Mouse (Mus musculus): ENCODE data around the gene Epha4.

Gene Epha4

DNA sequence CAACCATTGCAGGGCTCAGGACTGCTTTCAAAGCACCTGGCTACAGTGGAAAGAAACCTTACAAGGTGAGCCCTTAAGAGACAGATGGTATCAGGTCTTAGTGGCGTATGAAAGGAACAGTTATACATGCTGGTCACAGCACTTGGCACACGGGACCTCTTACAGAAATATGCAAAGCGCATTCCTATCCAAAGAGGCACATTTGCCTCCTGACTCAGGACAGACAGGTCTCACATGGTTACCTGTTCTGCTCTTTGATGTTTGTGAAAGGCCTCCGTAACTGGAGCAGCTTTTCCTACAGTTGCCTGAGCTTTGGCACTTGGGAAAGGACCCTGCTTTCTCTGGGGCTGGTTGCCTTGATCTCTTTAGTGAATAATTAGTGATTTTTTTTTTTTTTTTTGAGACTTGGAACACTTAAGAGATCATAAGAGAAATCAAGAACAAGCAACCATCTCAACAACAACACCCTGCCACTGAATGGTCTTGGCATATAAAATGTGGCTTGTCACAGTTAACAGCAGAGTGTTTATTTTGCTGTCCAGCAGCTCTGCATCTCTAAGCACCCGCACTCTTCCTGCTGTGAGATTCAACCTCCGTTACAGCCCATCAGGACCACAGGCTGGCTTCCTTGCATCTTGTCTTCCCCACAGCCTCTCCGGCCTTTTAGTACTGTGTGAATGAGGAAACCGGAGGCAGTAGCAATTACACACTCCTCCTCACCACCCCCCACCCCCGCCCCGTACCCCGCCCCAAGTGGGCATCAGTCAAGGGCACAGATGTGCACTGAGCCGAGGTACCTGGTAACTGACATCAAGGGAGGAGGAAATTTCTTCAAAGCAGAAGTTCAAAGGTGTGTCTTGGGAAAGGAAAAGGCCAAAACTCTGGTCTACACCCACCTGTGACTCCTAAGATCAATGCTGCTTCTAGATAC, 41.2 kb downstream of the Epha4 start:
- DNase-seq = peak in 1 of 2 experiments; percentile 22

DNA sequence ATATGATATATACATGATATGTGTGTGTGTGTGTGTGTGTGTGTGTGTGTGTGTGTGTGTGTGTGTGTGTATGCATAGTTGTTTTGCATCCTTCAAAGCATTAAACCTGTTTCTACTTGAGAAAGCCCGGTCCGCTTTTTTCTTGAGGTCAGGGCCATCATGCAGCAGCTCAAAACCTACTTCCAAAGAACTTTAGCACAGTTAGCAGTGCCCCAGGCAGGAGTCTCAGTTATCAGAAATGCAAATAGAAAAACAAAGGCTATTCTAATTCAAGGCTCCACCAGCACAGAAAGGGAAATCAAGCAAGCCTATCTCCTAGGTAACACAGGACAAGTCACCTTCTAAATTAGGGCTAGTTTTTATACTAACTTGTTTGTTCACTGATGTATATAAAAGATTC, 42.3 kb downstream of the Epha4 start:
- DNase-seq = no peak

DNA sequence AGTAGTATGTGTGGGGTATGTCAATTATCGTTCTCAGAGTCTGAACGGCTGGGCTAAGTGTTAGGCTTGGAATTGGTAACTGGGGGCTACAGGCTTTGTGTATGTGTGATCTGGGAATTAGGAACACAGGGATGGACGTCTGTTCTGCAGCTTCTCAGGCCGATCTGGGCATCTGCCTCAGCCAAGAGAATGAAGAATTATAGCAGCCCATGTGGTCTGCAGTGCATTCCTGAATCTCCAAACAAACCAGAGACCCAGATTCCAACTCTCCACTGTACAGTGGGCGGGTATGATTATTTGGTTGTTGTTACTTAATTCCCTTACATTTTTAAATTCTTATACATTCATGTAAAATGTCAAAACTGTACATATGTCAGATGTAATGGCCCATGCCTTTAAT, 43.4 kb downstream of the Epha4 start:
- DNase-seq = no peak

DNA sequence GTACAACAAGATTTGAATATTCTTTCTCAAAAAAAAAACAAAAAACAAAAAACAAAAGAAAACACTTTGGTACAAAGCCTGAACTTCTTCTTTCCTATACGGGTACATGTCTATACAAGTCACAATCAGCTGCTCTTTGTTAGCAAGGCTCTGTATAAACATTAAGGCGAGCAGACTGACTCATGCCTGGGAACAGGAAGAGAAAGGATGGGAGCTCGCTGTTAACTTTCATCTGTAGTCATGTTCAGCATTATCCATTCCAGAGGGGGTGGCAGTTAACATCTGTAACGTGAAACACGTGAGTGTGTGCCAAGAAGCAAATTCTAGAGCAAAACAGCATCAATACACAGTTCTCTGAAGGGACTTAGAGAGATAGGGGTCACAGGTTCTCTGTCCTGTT, 43.9 kb downstream of the Epha4 start:
- no peak for DNase-seq

DNA sequence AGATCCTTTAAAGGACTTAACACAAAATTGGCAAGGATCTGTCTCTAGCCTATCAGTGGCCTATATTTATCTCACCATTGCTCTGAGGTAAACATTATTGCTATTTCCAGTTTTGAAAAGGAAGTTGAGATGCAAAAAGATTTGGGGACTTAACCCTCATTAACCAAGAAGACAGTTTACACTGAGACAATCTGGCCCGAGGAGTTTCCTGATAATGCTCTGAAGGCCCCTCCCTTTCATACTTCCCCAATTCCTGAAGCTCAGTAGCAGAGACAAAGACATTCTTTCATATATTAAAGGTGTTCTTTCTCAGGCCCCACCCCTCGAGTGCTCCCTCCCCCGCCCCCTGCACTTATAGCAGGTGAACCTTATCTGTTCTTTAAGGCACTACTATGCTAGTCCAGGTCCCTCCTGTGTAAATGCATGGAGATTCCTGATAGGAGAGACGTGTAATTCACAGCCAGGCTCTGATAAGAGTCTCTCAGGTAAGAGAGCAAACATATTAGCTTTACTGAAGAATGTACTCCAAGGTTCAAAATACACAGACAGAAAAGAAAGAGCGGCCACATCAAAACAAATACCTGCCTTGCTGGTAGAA, 46.1 kb downstream of the Epha4 start:
- DNase-seq = no peak

DNA sequence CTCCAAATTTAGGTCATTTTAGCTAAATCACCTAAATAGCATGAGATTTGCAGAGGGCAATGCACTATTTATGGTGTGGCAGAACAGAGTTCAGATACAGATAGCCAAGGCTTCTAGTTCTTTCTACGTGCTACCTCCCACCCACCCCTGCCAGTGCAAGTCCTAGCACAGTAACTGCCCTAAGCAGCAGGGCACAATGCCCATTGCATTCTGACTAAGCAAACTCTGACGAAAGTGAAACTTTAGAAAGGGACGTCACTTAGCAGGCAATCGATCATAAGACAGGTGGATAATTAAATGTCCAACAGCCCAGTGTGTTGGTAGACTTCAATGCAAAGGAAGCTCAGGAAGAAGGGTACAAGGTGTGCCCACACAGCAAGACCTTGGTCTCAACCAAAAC, 49.4 kb downstream of the Epha4 start:
- DNase-seq = no peak

DNA sequence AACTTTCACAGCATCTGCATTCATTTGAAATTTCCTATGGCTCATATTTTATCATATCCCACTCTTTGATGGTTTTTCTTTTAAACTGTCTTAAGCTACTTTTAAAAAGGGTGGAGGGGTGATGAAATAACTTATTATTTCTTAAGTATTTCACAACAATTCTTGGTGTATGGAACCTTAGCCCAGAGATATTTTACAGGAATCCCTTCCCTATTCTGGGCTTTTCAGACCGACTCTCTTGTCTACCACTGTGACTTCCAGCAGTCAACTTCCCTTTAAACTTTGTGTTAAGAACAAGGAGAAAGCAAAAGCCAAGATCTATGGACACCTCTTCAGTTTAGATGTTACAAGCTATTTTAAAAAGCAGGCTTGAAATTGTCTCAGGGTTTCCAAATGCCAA, 50.8 kb downstream of the Epha4 start:
- no peak for DNase-seq

DNA sequence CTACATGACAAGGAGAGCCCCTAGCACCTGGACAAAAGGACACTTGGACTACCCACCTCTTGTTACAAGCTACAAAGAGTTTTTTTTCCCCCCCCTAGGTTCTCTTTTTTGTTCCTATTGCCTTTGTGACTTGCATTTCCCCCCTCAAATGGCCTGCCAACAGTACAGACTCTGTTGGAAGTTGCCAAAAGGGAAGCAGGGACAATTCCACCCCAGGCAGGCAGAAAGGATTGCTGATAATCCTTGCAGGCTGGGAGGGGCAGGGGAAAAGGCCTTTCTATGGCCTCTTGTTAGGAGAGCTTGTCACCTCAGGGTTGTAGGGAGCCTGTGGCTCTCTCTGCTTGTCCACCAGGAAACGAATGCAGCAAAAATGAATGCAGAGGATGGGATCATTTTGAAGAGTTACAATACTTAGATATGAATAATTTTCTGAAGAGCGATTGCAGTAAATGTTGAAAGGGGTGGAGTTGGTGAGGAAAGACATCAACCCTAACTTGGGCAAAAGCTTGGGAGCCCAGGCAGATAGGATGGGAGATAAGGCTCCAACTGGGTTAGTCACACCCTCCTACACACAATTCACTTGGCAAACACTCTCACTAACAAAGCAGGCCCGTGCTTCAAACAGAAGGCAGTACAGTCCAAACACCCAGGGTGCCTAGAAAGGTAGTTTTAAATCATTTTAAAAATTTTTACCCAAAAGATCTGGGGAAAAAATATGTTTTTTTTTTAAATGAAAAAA, 52.8 kb downstream of the Epha4 start:
- peak; percentile 19 to 40 for DNase-seq

DNA sequence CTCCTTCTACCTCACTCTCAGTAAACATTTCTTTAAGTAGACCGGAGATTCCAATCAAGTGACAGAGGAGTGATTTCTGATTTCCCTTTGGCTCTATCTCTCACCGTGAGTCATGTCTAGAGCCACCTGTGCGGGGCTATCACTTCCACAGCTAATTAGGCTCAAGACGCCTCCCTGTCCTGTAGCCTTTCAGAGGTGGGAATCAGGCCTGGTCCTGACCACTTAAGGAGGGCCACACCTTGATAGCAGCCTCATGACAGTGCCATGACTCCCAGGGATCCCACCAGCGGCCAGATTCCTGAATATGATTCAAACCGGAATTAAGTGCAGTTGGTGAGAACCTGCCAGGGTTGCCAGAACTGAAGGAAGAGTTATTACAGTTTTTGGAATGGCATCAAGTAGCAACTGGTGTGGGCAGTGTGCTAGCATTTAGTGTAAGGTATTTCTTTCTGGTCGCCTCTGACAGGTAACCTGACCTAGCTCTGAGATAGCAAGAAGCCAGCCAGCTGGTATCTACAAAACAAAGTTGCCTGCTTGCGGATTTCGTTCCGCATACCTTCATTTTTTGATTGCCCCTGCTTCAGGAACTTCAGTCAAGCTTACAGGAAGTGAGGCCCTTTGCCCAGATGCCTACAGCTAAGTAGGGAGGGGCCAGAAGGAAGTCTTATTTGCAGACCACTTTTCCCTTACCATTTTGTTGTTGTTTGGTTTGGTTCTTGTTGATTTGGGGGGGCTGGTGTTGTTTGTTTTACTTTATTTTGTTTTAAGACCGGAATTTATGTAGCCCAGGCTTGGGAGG, 53.9 kb downstream of the Epha4 start:
- DNase-seq = no peak

DNA sequence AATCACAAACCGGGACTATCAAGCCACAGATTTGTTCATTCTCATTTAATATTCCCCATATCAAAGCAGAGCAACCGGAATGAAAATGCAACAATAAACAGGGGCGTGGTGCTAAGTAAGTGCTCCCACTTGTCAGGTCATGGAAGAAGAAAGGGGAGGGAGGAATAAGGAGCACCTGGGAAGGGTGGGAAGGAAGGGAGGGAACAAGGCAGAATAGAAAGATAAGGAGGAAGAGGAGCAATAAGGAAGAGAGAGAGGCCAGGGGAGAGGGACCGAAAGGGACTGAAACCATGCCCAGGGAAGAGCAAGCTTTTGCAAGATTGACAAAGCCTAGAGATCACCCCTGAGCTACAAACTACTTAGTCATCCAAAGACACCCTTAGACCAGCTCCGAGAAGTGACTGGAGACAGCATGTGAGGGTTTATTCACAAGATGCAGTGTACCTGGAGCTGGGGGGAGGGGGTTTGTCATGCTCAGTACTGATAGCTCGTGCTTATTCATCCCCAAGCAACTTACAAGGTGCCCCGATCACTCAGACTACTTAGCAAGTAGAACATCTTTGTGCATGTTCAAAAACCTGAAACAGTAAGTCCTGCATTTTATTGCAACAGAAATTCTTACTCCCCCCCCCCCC, 56.0 kb downstream of the Epha4 start:
- no peak for DNase-seq

DNA sequence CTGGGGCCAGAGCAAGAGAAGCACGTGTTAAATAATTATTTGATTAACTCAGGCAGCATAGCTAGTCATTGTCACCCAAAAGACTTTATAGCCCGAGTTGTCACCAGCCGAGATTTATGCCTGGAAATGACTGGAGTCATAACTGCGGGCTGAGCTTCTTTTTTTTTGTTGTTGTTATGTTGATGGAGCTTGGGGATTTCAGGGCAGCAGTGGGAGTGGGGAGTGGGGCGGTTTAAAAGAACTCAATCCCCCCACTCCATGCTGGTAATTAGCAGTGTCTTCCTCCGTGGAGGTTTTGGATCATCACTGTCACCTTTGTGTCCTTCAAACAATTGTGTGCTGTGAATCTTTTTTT, 57.5 kb downstream of the Epha4 start:
- no peak for DNase-seq

DNA sequence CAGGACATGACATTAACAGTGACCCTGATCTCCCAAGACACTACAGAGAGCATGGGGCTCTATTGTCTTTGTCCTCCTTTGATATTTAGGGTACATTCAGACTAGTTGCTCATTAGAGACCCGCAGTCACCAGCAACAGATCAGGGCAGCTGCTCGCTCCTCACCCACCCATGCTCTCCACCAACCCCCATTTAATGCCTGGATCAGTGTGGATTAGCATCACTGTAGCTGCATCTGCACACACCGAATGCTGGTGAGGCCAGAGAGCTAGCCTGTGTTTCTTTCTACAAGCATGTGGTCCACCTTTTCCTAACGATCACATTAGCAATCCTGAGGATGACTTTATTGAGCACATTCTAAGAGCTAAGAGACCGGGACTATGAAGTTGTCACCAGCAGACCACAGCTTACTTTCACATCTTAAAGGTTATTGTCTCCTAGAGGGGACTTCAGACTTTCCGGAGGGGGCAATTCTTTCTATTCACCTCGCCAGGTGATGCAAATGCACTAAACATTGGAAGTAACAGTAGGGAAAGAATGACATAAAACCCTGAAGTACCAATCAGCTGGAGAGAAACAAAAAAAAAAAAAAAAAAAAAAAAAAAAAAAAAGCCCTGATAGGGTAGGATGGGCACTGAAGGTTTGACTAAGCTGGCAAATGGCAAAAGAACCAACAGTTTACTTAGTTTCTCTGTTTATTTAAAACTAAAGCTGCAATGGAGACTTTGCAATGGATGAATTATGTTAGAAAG, 58.0 kb downstream of the Epha4 start:
- DNase-seq = no peak

DNA sequence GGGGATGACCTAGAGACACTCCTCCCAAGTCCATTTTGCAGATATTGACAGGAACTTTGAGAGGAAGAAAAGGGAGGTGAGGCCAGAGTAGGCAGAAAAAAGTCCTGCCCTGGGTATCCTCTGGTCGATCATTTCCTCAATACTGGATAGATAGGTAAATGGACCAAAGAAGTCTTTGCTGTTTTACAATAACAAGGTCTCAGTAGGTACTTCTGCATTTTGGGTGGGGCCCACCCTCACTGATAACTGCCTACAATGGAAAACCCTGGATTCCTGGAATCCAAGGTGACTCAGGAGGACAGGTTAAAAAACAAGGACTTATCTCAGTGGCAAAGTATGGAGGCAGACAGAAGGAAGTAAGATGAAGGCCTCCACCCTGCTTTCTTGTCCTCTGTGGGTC, 61.1 kb downstream of the Epha4 start:
- DNase-seq = no peak

DNA sequence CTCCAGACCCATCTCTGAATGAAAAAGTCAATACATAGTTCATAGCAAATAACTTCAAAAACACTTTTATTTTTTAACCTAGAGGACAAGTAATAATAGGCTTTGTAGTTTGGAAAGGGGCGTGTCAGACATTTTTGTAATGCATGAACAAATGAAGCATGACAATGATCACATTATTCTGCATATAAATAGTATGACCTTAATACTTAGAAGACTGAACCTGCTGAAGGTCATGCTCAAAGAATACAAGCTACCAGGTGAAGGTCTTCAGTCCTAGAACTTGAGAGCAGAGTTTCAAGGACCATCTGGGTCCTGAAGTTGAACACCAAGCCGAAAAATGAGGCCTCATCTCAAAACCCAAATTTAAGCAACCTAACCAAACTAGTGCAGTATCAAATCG, 62.2 kb downstream of the Epha4 start:
- DNase-seq = no peak

DNA sequence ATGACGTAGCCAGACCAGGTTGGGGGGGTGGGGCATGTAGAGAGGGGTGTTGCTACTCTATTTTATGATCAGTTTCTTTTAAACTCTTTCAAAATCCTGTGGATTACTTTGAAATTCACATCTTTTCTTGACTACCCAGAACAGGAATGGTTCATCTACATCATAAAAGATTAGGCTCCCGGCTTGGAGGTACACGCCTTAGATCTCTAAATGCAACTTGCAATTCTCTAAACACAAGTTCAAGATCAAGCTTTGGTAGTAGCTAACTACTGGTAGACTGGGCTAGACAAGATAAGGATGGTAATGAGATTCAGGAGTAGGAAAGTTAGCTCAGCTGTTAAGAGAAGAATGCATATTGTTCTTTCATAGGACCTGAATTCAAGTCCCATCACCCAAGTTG, 63.3 kb downstream of the Epha4 start:
- DNase-seq = no peak

DNA sequence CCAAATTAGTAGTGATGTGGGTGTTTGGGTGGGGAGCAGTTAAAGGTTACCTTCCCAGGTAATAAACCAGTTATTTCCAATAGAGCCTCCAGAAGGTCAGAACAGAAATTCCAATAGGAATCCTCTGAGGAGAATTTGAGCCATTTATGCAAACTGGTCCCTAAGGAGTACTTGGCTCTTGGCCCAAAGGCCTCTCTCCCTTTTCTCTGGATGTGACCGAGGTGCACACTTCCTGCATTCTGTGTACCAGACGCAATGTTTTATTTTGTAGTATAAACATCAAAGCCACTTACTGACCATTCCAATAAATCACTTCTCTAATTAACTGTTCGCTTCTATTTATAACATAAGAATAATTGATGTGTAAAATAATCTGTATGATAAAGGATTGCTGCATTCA, 64.7 kb downstream of the Epha4 start:
- no peak for DNase-seq

DNA sequence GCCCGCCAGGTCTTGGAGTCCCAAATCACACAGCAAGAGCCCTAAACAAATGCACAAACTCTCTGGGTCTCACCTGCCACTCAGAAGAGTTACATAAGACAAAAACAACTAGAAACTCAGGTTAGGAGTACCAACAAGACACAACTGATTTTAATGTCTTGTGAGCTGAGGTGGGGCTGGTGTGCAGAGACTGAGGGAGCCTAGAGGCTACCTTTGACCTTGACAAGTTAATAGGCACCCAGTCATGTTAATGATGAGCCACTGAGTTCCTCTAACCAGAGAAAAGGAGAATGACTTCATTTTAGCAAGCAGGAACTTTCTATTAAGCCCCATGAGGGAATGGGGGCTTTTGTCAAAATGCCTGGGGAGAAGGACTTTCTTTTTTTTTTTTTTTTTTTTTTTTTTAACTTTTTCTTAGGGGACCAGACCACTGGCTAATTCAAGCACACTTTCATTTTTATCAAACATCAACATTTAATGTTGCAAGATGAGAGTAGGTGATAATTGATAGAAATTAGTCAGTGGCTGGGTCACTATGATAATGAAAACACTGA, 67.8 kb downstream of the Epha4 start:
- DNase-seq = no peak

DNA sequence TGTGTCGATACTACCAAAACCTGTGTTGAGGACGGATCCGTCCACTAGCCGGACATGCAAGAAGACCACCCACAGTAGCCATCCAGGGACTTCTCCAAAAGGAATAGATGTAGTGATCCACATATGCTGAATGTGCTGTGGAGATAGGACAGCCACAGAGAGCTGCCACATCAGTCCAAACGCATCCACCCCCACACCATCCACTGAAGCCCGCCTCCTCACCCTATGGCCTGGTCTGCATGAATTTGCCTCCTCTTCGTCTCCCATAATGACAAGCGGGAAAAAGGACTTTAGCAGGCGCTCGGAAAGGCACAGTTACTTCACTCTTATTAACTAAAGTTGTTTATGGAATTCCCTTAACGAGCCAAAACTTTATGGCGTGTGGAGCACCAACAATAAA, 68.5 kb downstream of the Epha4 start:
- DNase-seq = no peak

DNA sequence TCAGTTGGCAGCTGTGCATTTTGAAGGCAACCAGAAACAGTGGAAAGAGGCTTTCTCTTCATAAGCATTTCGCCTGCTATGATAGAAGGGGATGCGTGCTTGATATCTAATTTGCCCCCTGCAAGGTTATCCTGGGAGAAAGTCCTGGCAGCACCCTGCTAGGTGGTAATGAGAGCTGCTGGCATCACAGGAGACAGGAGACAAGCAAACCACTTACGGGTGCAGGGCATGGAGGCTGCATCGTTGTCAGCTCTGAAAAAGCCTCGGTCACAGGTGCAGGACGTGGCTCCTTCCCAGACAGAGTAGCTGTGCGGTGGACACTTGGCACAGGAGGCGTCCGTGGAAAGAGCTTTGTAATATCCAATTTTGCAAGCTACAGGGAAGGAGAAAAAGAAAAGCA, 70.2 kb downstream of the Epha4 start:
- DNase-seq = no peak

DNA sequence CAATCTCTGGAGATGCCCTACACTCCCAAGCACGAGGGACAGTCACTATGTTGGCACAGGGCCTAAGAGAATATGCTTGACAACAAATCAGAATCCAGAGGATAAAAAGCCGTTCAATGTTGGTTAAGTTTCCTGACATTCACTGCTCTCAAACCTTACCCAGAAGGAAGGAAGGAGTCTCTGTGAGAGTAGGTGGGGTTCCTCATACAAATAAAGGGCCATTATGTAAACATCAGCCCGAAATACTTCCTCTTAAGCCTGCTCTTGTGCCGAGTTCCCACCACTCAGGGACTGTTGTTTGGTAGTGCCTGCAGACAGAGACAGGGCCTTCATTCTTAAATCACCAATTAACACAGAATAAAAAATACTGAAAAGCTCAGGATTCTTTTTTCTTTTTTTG, 72.9 kb downstream of the Epha4 start:
- peak in 1 of 2 experiments; percentile 14 for DNase-seq

DNA sequence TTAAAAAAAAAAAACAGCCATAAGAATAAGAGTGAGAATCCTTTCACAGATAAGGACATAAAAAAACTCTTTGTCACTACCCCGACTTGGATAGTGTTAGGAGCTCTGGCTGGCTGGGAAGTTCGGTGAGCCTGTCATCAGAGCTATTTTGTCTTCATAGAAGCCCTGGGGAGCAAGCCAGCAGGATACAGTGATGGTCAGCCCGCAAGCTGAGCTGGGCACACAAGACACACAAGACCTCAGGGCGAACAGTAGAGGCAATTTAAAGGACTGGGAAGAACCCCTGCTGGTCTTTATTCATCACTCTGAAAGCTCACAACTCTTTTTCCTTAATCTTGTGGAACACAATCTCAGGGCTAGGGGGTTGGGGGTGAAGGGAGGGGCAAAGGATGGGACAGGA, 73.5 kb downstream of the Epha4 start:
- DNase-seq = no peak

DNA sequence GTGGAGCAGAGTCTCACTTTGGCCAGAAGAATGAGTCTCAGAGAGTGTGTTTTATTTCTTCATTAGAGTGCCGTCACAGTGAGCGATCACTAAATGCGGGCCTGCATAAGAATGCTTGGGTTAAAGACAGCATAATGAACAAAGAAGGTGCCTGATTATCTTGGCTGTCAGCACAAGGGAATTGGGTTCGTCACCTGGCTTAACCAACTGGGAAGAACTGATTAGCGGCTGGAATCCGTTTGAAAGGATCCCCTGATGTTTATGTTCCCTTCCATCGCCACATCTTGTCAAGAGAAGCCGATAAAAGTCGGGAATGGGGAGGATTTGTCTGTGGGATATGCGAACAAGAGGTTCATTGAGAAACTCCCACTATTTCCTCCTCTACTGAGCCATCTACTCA, 74.4 kb downstream of the Epha4 start:
- no peak for DNase-seq

Measured in lung, postnatal 4 days (tissue).